Mouse (Mus musculus): ENCODE measurements around the gene Olfr203.
"Not testable (repeated sequence)": the region's sequence is repeated elsewhere in the genome, so short reads cannot be mapped to it uniquely, and the experiment has no call there.

DNA sequence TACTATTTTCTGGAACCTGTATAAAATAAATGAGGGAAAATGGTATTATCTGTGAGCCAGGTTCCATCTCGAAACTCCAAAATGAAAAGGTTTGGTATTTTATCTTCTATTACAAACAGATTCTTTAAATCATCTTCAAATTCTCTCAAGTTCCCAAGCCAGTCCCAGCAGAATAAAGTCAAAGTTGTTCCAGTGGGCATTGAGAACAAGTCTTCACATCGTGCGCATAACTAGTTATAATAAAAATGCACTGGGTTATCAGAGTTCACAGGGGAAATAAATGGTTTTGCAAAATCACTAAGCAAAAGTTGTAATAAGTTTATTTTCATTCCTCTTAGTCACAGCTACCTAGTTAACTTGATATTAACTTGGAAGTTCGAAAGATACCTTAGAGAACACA, 26.1 kb upstream of the Olfr203 start, which contains the start of gene Olfr201:
- TF ChIP-seq CTCF, EP300 (IDR thresholded peaks at IDR 0.05; ENCODE audit: low read depth): not testable (repeated sequence)
